Mouse (Mus musculus) adrenal gland, postnatal 14 days (tissue): ENCODE results near the gene B3gntl1. TPM values are rescaled to one million over a fixed set of nuclear protein-coding genes. Genes with fewer than 3 reads are reported as not detected.
"Not testable (repeated sequence)": the region's sequence is repeated elsewhere in the genome, so short reads cannot be mapped to it uniquely, and the experiment has no call there.

Source experiments
- DNase-seq: peaks from one replicate; pipeline ENCODE4 v3.0.0; 2021; ENCODE audit warnings: mixed read lengths
- total RNA-seq: library from RNA; stranded (reverse); gene quantifications from 2 replicates; pipeline ENCODE4 v1.2.3, GENCODE M21; 2021

B3gntl1 gene
- total RNA-seq, 1 experiment from 2014 or later, result 8.6 TPM

- DNase-seq, result peak; percentile 41
These were observed 12.6 kb upstream of the B3gntl1 start for GRCm38 (mm10) chr11:121685491-121686001.

GRCm38 (mm10) chr11:121683243-121683642, 10.3 kb upstream of the B3gntl1 start:
- DNase-seq, result no peak

- peak; percentile 53 for DNase-seq
These were observed 7.8 kb upstream of the B3gntl1 start for GRCm38 (mm10) chr11:121680750-121681149.

GRCm38 (mm10) chr11:121679581-121679980, 6.6 kb upstream of the B3gntl1 start:
- DNase-seq, result no peak

GRCm38 (mm10) chr11:121676836-121677235, 3.9 kb upstream of the B3gntl1 start:
- no peak for DNase-seq

GRCm38 (mm10) chr11:121673629-121674028, 676 bp upstream of the B3gntl1 start:
- peak; percentile 24 for DNase-seq

GRCm38 (mm10) chr11:121672312-121672989, 502 bp downstream of the B3gntl1 start:
- DNase-seq, result peak; percentile 34

GRCm38 (mm10) chr11:121670926-121671325, 2.0 kb downstream of the B3gntl1 start:
- DNase-seq, result no peak

- no peak for DNase-seq
These were observed 4.2 kb downstream of the B3gntl1 start for GRCm38 (mm10) chr11:121668776-121669175.

- DNase-seq, result no peak
These were observed 5.4 kb downstream of the B3gntl1 start for GRCm38 (mm10) chr11:121667541-121667940.

- DNase-seq, result no peak
These were observed 11.8 kb downstream of the B3gntl1 start for GRCm38 (mm10) chr11:121661116-121661515.

- not testable (repeated sequence) for DNase-seq
These were observed 12.3 kb downstream of the B3gntl1 start for GRCm38 (mm10) chr11:121660604-121661003.

GRCm38 (mm10) chr11:121658151-121658550, 14.8 kb downstream of the B3gntl1 start:
- no peak for DNase-seq

GRCm38 (mm10) chr11:121655807-121656511, 17.0 kb downstream of the B3gntl1 start:
- DNase-seq, result no peak

GRCm38 (mm10) chr11:121655166-121655806, 17.7 kb downstream of the B3gntl1 start:
- DNase-seq, result no peak

GRCm38 (mm10) chr11:121654406-121654945, 18.5 kb downstream of the B3gntl1 start:
- no peak for DNase-seq

- no peak for DNase-seq
These were observed 19.3 kb downstream of the B3gntl1 start for GRCm38 (mm10) chr11:121653631-121654030.

GRCm38 (mm10) chr11:121652547-121653305, 20.2 kb downstream of the B3gntl1 start:
- DNase-seq, result peak; percentile 86

- DNase-seq, result peak; percentile 32
These were observed 21.0 kb downstream of the B3gntl1 start for GRCm38 (mm10) chr11:121651983-121652382.

GRCm38 (mm10) chr11:121651556-121651955, 21.4 kb downstream of the B3gntl1 start:
- no peak for DNase-seq

GRCm38 (mm10) chr11:121650668-121651067, 22.3 kb downstream of the B3gntl1 start:
- DNase-seq, result no peak

- DNase-seq, result peak; percentile 68
These were observed 23.1 kb downstream of the B3gntl1 start for GRCm38 (mm10) chr11:121649900-121650299.
